Mouse (Mus musculus): Measurements from ENCODE around the gene Htr2b.
A peak's percentile ranks its signal among the peaks of the same experiment; 100 is the strongest.

Gene Htr2b

GRCm38 (mm10) chr1:86111779-86112178 lies at the start of gene Htr2b:
Gene Htr2b (minus strand): TSS chr1:86111970.
- peak; percentile 61 for DNase-seq (ENCODE audit: low spot score)

GRCm38 (mm10) chr1:86161061-86161460 lies 49.3 kb upstream of the Htr2b start:
- DNase-seq (ENCODE audit: low spot score) = no peak

- no peak for DNase-seq (ENCODE audit: low spot score)
These were observed 48.7 kb upstream of the Htr2b start for GRCm38 (mm10) chr1:86160479-86160878.

GRCm38 (mm10) chr1:86160059-86160458 lies 48.3 kb upstream of the Htr2b start:
- DNase-seq (ENCODE audit: low spot score) = no peak

- no peak for DNase-seq (ENCODE audit: low spot score)
These were observed 44.8 kb upstream of the Htr2b start for GRCm38 (mm10) chr1:86156595-86156994.

- no peak for DNase-seq (ENCODE audit: low spot score)
These were observed 44.3 kb upstream of the Htr2b start for GRCm38 (mm10) chr1:86156075-86156474.

GRCm38 (mm10) chr1:86154824-86155164 lies 43.0 kb upstream of the Htr2b start:
- DNase-seq (ENCODE audit: low spot score) = no peak

GRCm38 (mm10) chr1:86154133-86154823 lies 42.5 kb upstream of the Htr2b start, which contains the start of gene Armc9:
Gene Armc9 (plus strand): TSS chr1:86154780.
- peak; percentile 95 for DNase-seq (ENCODE audit: low spot score)

- DNase-seq (ENCODE audit: low spot score) = no peak
These were observed 40.8 kb upstream of the Htr2b start for GRCm38 (mm10) chr1:86152618-86153017.

- DNase-seq (ENCODE audit: low spot score) = no peak
These were observed 39.6 kb upstream of the Htr2b start for GRCm38 (mm10) chr1:86151376-86151775.

GRCm38 (mm10) chr1:86150929-86151328 lies 39.2 kb upstream of the Htr2b start:
- no peak for DNase-seq (ENCODE audit: low spot score)

- no peak for DNase-seq (ENCODE audit: low spot score)
These were observed 36.4 kb upstream of the Htr2b start for GRCm38 (mm10) chr1:86148161-86148560.

- peak; percentile 22 for DNase-seq (ENCODE audit: low spot score)
These were observed 35.8 kb upstream of the Htr2b start for GRCm38 (mm10) chr1:86147557-86147956.

- DNase-seq (ENCODE audit: low spot score) = no peak
These were observed 34.5 kb upstream of the Htr2b start for GRCm38 (mm10) chr1:86146293-86146692.

- DNase-seq (ENCODE audit: low spot score) = no peak
These were observed 32.5 kb upstream of the Htr2b start for GRCm38 (mm10) chr1:86144001-86144944.

GRCm38 (mm10) chr1:86143165-86143564 lies 31.4 kb upstream of the Htr2b start:
- no peak for DNase-seq (ENCODE audit: low spot score)

GRCm38 (mm10) chr1:86141081-86141480 lies 29.3 kb upstream of the Htr2b start:
- no peak for DNase-seq (ENCODE audit: low spot score)

GRCm38 (mm10) chr1:86135315-86135714 lies 23.5 kb upstream of the Htr2b start:
- no peak for DNase-seq (ENCODE audit: low spot score)

- DNase-seq (ENCODE audit: low spot score) = no peak
These were observed 21.6 kb upstream of the Htr2b start, which contains the start of gene Gm21972 for GRCm38 (mm10) chr1:86133337-86133736. Gene Gm21972 (plus strand): TSS chr1:86133637.

- DNase-seq (ENCODE audit: low spot score) = no peak
These were observed 14.3 kb upstream of the Htr2b start for GRCm38 (mm10) chr1:86126036-86126435.

GRCm38 (mm10) chr1:86119549-86119948 lies 7.8 kb upstream of the Htr2b start:
- no peak for DNase-seq (ENCODE audit: low spot score)

- no peak for DNase-seq (ENCODE audit: low spot score)
These were observed 2.4 kb upstream of the Htr2b start for GRCm38 (mm10) chr1:86114141-86114540.

- DNase-seq (ENCODE audit: low spot score) = no peak
These were observed 6.7 kb downstream of the Htr2b start for GRCm38 (mm10) chr1:86105054-86105453.

All from urinary bladder, postnatal 14 days (tissue).